Mouse (Mus musculus) heart, postnatal 10 days (tissue): Measurements from ENCODE around the gene Adcy2. TPM values are rescaled to one million over a fixed set of nuclear protein-coding genes. Genes with fewer than 3 reads are reported as not detected.

ENCODE experiments used
- DNase-seq, 2 experiments: peaks; one replicate each; pipeline ENCODE4 v3.0.0; 2021
- intact Hi-C: fragments of 180-260 bp; cut with DNase I; formaldehyde crosslinking; loops from one replicate; pipeline ENCODE4 v1.15.1; 2025
- total RNA-seq, 2 experiments: library from RNA; stranded (reverse); gene quantifications; 2 replicates each; pipeline ENCODE4 v1.2.3; 2021

Adcy2 gene
- total RNA-seq, 2 experiments from 2014 or later: 0.92 to 1.4 TPM

- no peak for DNase-seq
- intact Hi-C loops: no loop called here
These were observed 418.1 kb downstream of the Adcy2 start for GRCm38 (mm10) chr13:68581086-68581740.

GRCm38 (mm10) chr13:68577945-68578344, 421.4 kb downstream of the Adcy2 start:
- peak; percentile 37 to 46 for DNase-seq
- intact Hi-C loops: no loop called here

DNA sequence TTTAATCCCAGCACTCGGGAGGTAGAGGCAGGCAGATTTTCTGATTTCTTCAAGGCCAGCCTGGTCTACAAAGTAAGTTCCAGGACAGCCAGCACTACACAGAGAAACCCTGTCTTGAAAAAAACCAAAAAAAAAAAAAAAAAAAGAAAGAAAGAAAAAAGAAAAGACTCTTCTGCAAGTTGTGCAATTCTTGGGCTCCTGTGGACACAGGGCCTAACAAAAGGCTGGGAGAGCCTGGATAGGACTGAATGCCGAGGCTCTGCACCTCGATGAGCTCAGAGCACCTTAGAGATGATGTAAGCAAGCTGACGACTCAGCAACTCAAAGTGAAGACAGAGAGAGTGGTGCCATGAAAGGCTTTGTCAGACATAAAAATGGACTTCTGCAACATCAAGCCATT, 424.9 kb downstream of the Adcy2 start:
- intact Hi-C loops: no loop called here
- no peak for DNase-seq

DNA sequence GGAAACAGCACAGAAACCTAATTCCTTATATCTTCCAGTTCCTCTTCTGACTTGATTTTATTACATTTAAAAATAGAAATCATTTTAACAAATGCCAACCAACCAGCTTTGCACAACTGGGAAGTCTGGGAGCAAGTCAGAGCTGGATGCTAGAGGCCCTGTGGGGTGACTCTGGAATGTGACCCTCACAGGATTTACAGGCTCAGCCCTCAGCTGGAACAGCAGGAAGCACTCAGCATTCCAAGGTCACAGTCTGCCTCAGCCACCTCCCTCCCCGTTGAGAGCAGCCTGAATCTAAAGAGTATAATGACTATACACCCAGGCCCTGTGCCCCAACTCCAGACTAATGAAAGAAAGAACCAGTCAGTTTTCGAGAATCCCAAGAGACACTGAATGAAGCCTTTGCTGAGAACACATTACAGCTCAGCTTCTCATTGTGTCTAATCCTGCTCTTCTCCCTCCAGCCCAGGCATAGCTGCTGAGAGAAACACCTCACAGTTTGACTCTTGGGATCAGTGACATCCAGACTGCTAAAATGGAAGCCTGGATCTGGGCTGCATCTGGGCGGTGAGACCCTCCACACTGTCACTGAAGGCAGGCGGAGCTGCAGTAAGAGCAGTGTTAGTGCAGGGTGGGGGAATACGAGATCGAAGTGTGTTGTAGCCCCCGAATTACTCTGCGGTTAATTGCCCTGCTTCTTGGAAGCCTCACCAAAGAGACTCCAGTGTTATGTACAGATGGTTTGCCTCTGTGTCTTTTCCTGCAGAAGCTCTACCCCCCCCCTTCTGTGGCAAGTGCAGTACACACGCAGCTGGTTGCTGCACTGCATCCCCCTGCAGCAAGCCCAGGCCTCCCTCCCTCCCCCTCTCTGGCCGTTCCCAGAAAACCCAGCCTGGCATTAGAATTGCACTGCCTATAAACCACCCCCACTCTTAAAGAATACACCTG, 426.1 kb downstream of the Adcy2 start:
- peak; percentile 29 to 38 for DNase-seq

GRCm38 (mm10) chr13:68572247-68572646, 427.1 kb downstream of the Adcy2 start:
- DNase-seq: peak; percentile 65 to 67
- intact Hi-C loops: no loop called here

More for the DNA sequence above, 426.1 kb downstream of the Adcy2 start:
- intact Hi-C loops: no loop called here
